Mouse (Mus musculus): ENCODE data around the gene Arid3c.
"Not testable (repeated sequence)": the region's sequence is repeated elsewhere in the genome, so short reads cannot be mapped to it uniquely, and the experiment has no call there.

DNA sequence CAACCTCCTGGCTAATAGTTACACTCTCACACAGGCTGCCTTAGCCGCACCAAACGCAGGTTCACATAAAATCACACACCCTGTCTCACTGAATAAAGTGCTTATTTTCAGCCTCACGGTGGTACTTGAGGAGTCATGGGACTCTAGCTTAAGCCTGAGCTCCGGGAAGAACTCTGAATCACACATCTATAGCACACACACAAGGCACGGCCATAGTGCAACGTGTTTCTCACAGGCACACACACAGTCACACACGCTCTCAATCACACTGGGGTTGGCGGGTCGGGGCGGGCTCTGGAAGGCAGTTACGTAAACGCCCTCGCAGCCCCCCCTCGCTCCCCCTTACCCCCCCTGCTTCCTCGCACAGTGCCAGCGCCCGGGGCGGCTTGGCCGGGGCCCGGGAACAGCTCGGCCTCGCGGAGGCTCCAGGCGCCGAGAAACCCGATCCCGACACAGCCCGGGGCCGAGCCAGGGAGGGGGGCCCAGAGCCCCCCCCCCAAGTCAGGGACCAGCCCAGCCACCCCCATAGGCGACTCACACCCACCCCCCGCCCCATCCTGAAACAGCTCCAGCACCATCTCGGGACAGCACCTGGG lies 32.4 kb downstream of the Arid3c start:
- not testable (repeated sequence) for TF ChIP-seq POLR2A (IDR thresholded peaks at IDR 0.05; ENCODE audit: insufficient read depth, low read depth, low read length); CTCF (IDR thresholded peaks at IDR 0.05)

Data from heart, adult 2 months (tissue).